Mouse (Mus musculus) G1E (cell line): ENCODE measurements around the gene Il17rd. TPM values are rescaled to one million over a fixed set of nuclear protein-coding genes. Genes with fewer than 3 reads are reported as not detected.

Source experiments
- ATAC-seq: 2 replicates; pipeline ENCODE4 v1.8.0; 2016; ENCODE audit warnings: mild to moderate bottlenecking; ENCODE audit not compliant: insufficient number of reproducible peaks, poor library complexity, low FRiP score, severe bottlenecking; ENCODE audit errors: extremely low read depth
- DNase-seq: peaks from one replicate; pipeline ENCODE4 v3.0.0; 2012; ENCODE audit warnings: low spot score
- H3K27me3 ChIP-seq: 2 replicates; pipeline ENCODE4 v1.6.1; 2012; ENCODE audit warnings: mild to moderate bottlenecking, low read length, inconsistent platforms; ENCODE audit not compliant: insufficient read depth
- H3K36me3 ChIP-seq: replicated peaks from 2 replicates; pipeline ENCODE3; 2012; ENCODE audit warnings: mild to moderate bottlenecking, inconsistent platforms
- H3K4me1 ChIP-seq: 2 replicates; pipeline ENCODE4 v1.6.1; 2012; ENCODE audit warnings: low read depth, low read length, inconsistent platforms, mixed read lengths; ENCODE audit not compliant: insufficient read depth
- H3K4me3 ChIP-seq: 2 replicates; pipeline ENCODE4 v1.5.1; 2012; ENCODE audit warnings: low read depth, mild to moderate bottlenecking, inconsistent platforms, low read length, moderate library complexity, mixed read lengths
- H3K9me3 ChIP-seq: replicated peaks from 2 replicates; pipeline ENCODE4 v1.6.1; 2012; ENCODE audit warnings: inconsistent platforms
- CTCF ChIP-seq: IDR thresholded peaks from 2 replicates; pipeline ENCODE4 v1.5.1; 2012; ENCODE audit warnings: low read depth, low read length, inconsistent platforms, mixed read lengths
- GATA1 ChIP-seq: IDR thresholded peaks from 2 replicates; pipeline ENCODE4 v1.6.1; 2012; ENCODE audit warnings: borderline replicate concordance, low read length, inconsistent platforms, mixed read lengths
- GATA2 ChIP-seq: IDR thresholded peaks from 2 replicates; pipeline ENCODE4 v1.6.1; 2012; ENCODE audit warnings: low read depth, low read length, inconsistent platforms, borderline replicate concordance
- POLR2AphosphoS5 ChIP-seq: IDR thresholded peaks from 2 replicates; pipeline ENCODE4 v1.6.1; 2012; ENCODE audit warnings: low read depth, low read length, inconsistent platforms; ENCODE audit not compliant: insufficient replicate concordance
- TAL1 ChIP-seq: conservative IDR thresholded peaks from 2 replicates; pipeline ENCODE4 v1.6.1; 2012; ENCODE audit warnings: low read depth, low read length, inconsistent platforms, mixed read lengths
- polyA plus RNA-seq: library from polyadenylated mRNA; stranded (reverse); fragments of >175 nt; gene quantifications from 2 replicates; pipeline ENCODE4 v1.2.3, GENCODE M21; 2012
- total RNA-seq, 2 experiments: library from RNA; stranded (forward) in 1 of 2; stranded (reverse) in 1 of 2; fragments of 200-1000 nt in 1 of 2; fragments of >200 nt in 1 of 2; fragmentation: Nextera tagmentation in 1 of 2; gene quantifications; 2 replicates each; pipeline ENCODE4 v1.2.3; 2014 to 2017

The Il17rd gene
- total and polyA plus RNA-seq, 3 experiments: 0.11 TPM; not detected in 2

- Histone ChIP-seq H3K4me3 (no peak overlapping the region), H3K4me1 (no peaks in the 10 kb centered on the region), H3K36me3 (no peaks in the 10 kb centered on the region), H3K9me3 (no peaks in the 10 kb centered on the region), H3K27me3 (no peaks in the 10 kb centered on the region)
- DNase-seq: no peak
- ATAC-seq: no peak
- no peak for TF ChIP-seq GATA2
- no peak for TF ChIP-seq CTCF
- TF ChIP-seq GATA1: no peak
- TF ChIP-seq POLR2AphosphoS5: no peak
- TF ChIP-seq TAL1: no peak
Observed at GRCm38 (mm10) chr14:27155088-27155487, 116.3 kb downstream of the Il17rd start.

GRCm38 (mm10) chr14:27156032-27156431 is 117.3 kb downstream of the Il17rd start:
- Histone ChIP-seq H3K4me3 (no peak overlapping the region), H3K36me3 (no peaks in the 10 kb centered on the region), H3K4me1 (no peaks in the 10 kb centered on the region), H3K9me3 (no peaks in the 10 kb centered on the region), H3K27me3 (no peaks in the 10 kb centered on the region)
- DNase-seq (no peak), ATAC-seq (no peak)
- TF ChIP-seq GATA2: no peak
- TF ChIP-seq GATA1: no peak
- TF ChIP-seq POLR2AphosphoS5: no peak
- no peak for TF ChIP-seq CTCF
- TF ChIP-seq TAL1: no peak

Other genes starting within 250 kb of the Il17rd start
- gene Asb14, start 144.4 kb upstream of the Il17rd start, total RNA-seq (2014; fragmentation: Nextera tagmentation): not detected in 2 replicates
- 0.16 TPM in 1 of 2 replicates, not detected in the other for gene Asb14, start 144.4 kb upstream of the Il17rd start, total RNA-seq (2017)
- gene Asb14, start 144.4 kb upstream of the Il17rd start, polyA plus RNA-seq: not detected in 2 replicates
- 21.4 and 32.8 TPM in 2 replicates for gene Appl1, start 67.7 kb upstream of the Il17rd start, total RNA-seq (2014; fragmentation: Nextera tagmentation)
- gene Appl1, start 67.7 kb upstream of the Il17rd start, total RNA-seq (2017): 8.0 and 10.0 TPM in 2 replicates
- 1.1 and 1.9 TPM in 2 replicates for gene Appl1, start 67.7 kb upstream of the Il17rd start, polyA plus RNA-seq
- not detected in 2 replicates for gene Hesx1, start 44.5 kb upstream of the Il17rd start, total RNA-seq (2014; fragmentation: Nextera tagmentation)
- 0.41 TPM in 1 of 2 replicates, not detected in the other for gene Hesx1, start 44.5 kb upstream of the Il17rd start, total RNA-seq (2017)
- gene Hesx1, start 44.5 kb upstream of the Il17rd start, polyA plus RNA-seq: not detected in 2 replicates
- 15.2 and 17.8 TPM in 2 replicates for gene Arhgef3, start 76.0 kb downstream of the Il17rd start, total RNA-seq (2014; fragmentation: Nextera tagmentation)
- 11.9 and 12.3 TPM in 2 replicates for gene Arhgef3, start 76.0 kb downstream of the Il17rd start, total RNA-seq (2017)
- 5.6 and 6.7 TPM in 2 replicates for gene Arhgef3, start 76.0 kb downstream of the Il17rd start, polyA plus RNA-seq